Mouse (Mus musculus) thymus, adult 2 months (tissue): ENCODE measurements around the gene Zbtb17.

Source experiments
- CTCF ChIP-seq: fragments of 200-500 bp; IDR thresholded peaks from 2 replicates; pipeline ENCODE4 v1.5.1; 2012; ENCODE audit warnings: mild to moderate bottlenecking, control low read depth, low read length, moderate library complexity, borderline replicate concordance; ENCODE audit not compliant: control insufficient read depth, poor library complexity, insufficient read depth; ENCODE audit errors: extremely low read depth
- POLR2A ChIP-seq: fragments of 200-500 bp; IDR thresholded peaks from 2 replicates; pipeline ENCODE4 v1.6.1; 2012; ENCODE audit warnings: mild to moderate bottlenecking, low read length, control low read depth, moderate library complexity; ENCODE audit not compliant: control insufficient read depth, poor library complexity, insufficient read depth; ENCODE audit errors: extremely low read depth

- TF ChIP-seq CTCF (no peak), POLR2A (no peak)
These were observed 23.6 kb upstream of the Zbtb17 start for GRCm38 (mm10) chr4:141420886-141421285.
